Comparison of ENCODE assay signal across 13 mouse cellular contexts in genomic region chr10:18953011-18953705, GRCm38 (mm10).
DNase-seq lines count a peak whose midpoint lies in the region.
"Had no signal": no experiment of that assay in that cellular context is flagged by ENCODE, and none has a peak within 500 bp of the region (broad histone marks: within the 10 kb centered on the region; RNA-seq: fewer than 3 reads in every experiment).

No protein-coding gene starts in this region.

- DNase-seq in heart, adult 11 months: peak; percentile 53
- no peak for DNase-seq in heart, adult 9 months (ENCODE audit: low spot score in 2 of 2)
- peak; percentile 22 for DNase-seq in induced T-regulatory cell, adult 2 months (ENCODE audit: low read depth)
- peak; percentile 87 for DNase-seq in thymus, postnatal 0 days (ENCODE audit: low spot score)
- DNase-seq in thymus, postnatal 36 days: peak; percentile 53 to 79
- no peak for DNase-seq in MN1 (ENCODE audit: low spot score)
- DNase-seq in kidney, adult 9 months: no peak
- no peak for DNase-seq in kidney, postnatal 14 days
- DNase-seq: adrenal gland, adult 8-10 months; adrenal gland, postnatal 36 days; cerebellum, adult 11 months; cerebellum, postnatal 25 days; gastrocnemius, postnatal 10 days had no signal

Comparison
In these comparisons a context has a peak if more than half of its experiments do, and no peak if none do; other contexts are left out.
1. DNase-seq: peak in heart, adult 11 months (single experiment), induced T-regulatory cell, adult 2 months (single experiment), thymus, postnatal 0 days (single experiment) and thymus, postnatal 36 days (2 of 2); none in heart, adult 9 months (0 of 2), MN1 (single experiment), kidney, adult 9 months (single experiment) and kidney, postnatal 14 days (single experiment).